Mouse (Mus musculus) layer of hippocampus, postnatal 14 days (tissue): Measurements from ENCODE around the gene Vps29. TPM values are rescaled to one million over a fixed set of nuclear protein-coding genes. Genes with fewer than 3 reads are reported as not detected.
"Not testable (repeated sequence)": the region's sequence is repeated elsewhere in the genome, so short reads cannot be mapped to it uniquely, and the experiment has no call there.

Experiments used
- DNase-seq, 2 experiments: peaks; one replicate each; pipeline ENCODE4 v3.0.0; 2021 to 2022; ENCODE audit warnings: low spot score in 2 of 2, mixed read lengths in 1 of 2
- long read RNA-seq, 2 experiments: library from polyadenylated mRNA; stranded (forward); transcript quantifications; one replicate each; pipeline ENCODE4 v2.0.0; 2021
- total RNA-seq, 2 experiments: library from RNA; stranded (reverse); gene quantifications; 2 replicates each; pipeline ENCODE4 v1.2.3; 2021

The Vps29 gene
- 100 to 1,000 TPM; 219 to 224 TPM for total RNA-seq
- long read RNA-seq, experiment 1, transcript Vps29-208 (4 exons, 2,716 nt), result major isoform, 181 of 195 reads
- long read RNA-seq, experiment 1, partial matches to known transcripts, result 6 of 195 reads
- long read RNA-seq, experiment 1, other reads (novel, unspliced or antisense), result 4 of 195 reads
- long read RNA-seq, experiment 2, transcript Vps29-201 (4 exons, 874 nt), result minor isoform, 8 of 304 reads
- long read RNA-seq, experiment 2, transcript Vps29-208 (4 exons, 2,716 nt), result major isoform, 277 of 304 reads
- long read RNA-seq, experiment 2, partial matches to known transcripts, result 8 of 304 reads
- long read RNA-seq, experiment 2, other reads (novel, unspliced or antisense), result 10 of 304 reads

DNA sequence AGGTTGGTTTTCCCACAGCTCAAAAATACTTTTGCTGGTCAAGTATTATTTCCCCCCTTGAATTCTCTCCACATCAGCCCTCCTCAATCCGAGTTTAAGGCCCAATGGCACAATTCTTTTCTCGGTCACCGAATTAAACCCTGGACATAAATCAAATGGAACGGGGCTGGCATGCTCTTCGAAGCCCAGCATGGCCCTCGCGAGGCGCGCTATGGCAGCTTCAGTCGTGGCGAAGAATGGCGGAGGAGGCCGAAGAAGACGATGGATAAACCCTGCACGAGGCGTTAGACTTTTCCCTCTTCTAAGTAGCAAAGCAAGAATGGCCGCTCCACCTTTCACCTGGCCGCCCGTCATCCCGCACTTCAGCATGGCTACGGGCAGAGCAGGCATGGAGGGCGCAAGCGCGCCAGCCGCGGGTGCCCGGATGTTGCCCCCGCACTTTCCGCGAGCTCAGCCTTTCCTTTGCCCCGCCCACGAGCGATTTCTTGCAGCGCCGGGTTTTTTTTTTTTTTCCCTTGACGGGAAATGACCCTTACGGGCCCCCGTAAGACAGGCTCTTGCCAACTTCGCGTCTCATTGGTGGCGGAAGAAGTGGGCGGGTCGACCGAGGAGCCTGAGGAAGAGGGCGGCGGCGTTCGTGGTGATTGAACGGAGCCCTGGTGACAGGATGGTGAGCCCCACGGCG, at the start of gene Vps29, which contains the start of gene Rad9b:
Gene Vps29, plus strand, starts transcription at position 563 of the 685 bp plus-strand sequence.
Gene Rad9b, minus strand, starts transcription at position 427 of the 685 bp plus-strand sequence.
- DNase-seq, result peak; percentile 98 to 99

DNA sequence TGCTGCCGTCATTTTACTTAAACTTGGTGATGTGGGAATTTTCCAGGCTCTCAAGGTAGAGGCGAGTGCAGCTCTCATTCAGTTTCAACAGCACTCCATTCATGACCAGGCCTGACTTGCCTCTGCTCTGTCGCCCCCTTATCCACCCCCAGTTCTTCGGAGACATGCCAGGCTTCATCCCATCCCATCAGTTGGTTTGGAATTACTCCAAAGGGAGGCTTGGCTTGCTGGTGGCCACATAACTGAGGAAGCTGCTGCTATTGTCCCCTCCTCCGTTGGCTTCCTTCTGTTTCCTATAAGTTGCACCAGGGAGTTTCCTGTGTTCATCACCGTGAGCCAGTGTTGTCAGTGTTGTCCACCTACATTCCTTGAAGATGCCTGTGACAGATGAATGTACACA, 49.6 kb upstream of the Vps29 start:
- DNase-seq, result no peak

DNA sequence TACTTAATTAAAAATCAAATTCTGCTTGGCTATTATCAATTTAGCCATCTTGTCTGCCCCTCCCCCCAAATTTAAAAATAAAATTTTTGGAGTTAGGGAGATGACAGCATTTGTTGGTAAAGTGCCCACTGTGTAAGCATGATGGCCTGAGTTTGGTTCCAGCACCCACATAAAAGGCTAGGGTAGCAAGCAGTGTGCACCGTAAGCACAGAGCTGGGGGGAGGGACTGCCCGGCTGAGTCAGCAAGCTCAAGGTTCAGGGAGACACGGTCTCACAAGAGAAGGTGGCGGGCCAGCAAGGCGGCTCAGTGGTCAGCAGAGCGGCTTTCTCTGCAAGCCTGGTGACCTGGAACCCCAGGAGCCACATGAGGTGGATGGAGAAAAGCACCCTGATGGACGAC, 48.7 kb upstream of the Vps29 start:
- DNase-seq, result no peak

DNA sequence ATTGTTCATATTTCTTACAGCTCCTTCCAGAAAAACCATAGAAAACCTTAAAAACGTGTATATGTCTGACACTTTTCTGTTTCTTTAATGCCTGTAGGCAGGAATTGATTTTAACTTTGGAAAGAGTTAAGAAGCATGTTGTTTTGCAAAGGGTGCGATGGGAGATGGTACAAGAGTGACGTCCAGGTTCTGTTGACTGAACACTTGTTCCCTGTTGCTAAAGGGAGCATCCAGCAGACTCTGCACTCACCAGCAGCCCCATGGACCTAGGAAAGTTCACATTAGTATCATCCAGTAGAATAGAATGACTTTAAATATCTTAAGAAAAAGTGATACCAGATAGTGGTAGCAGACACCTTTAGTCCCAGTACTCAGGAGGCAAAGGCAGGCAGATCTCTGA, 47.6 kb upstream of the Vps29 start:
- DNase-seq, result no peak

DNA sequence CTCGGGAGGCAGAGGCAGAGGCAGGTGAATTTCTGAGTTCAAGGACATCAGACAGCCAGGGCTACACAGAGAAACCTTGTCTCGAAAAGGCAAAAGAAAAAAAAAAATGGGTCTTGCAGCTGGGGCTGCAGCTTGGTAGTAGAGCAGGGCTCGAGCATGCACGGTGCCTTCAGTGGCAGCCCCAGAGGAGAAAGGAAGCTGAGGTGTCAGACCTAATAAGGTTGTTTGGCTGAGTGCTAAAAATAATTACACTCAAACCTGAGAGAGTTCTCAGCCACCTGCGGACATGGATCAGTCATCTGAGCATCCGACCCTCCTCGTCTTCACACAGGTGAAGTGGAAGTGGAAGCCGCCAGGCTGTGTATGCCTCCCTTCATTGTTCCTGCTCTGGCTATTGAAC, 43.5 kb upstream of the Vps29 start:
- no peak for DNase-seq

DNA sequence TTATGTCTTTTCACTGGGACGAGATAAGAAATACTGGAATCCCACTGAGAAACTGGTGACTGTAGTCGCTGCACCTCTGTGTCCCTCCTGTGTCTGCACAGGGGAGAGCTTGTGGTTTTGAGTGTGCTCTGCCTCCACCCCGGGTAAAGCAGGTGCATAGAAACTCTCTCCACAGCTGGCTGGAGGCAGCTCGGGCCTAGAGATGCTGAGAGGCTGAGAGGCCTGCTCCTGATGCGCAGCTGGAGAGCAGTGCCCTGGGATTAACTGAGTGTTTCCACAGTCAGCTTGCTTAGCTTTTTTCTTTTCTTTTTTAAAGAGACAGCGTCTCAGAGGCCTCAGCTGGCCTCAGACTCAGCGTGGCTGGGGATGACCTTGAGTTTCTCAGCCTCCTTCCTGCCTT, 42.5 kb upstream of the Vps29 start:
- no peak for DNase-seq

DNA sequence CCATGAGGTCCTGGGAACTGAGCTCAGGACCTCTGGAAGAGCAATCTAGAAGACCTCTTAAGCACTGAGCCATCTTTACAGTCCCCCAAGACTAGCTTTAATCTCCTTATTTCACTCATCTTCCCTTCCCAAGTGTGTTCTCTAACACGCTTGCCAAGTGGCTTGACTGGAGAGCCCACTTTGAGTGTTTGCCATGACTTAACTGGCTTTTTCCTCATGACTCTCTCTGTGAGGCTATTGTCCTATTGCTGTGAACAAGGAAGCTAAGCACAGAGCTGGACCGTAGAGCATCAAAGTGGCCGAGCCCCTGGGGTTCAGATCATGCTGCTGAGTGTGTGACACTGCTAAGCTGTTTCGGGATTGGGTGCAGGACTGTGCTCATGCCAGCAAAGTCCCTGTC, 41.8 kb upstream of the Vps29 start:
- no peak for DNase-seq

DNA sequence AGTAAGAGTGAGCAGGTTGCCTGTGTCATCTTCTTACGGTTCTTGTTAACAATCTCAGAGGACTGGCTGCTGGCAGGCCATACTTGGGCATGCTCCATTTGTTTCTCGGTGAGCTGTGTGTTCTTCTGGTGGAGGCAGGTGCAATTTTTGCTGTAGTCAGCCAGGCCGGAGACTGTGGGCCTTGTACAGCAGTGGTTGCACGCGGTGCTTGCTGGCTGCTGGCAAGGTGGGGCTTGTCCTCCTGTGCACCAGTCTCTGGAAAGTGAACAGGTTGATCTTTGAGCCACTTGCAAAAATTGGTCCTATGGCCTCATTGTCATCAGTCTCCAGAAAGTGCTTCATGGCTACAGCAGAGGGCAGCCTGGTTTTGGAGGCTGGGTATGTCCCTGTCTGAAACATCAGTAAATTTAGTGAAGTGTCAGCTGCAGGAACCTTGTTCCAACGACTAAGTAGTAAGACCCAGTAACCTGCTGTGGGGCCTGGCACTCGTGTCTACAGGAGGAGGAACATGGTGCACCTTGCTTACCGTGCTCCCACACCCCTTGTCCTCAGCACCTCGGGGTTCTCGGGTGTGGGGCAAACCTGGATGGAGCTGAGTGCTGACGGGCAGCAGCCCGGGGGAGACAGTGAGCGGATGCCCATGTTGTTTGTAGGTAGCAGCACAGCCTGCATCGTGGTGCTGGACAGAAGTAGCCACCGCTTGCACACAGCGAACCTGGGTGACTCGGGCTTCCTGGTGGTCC, 41.1 kb upstream of the Vps29 start:
- no peak for DNase-seq

DNA sequence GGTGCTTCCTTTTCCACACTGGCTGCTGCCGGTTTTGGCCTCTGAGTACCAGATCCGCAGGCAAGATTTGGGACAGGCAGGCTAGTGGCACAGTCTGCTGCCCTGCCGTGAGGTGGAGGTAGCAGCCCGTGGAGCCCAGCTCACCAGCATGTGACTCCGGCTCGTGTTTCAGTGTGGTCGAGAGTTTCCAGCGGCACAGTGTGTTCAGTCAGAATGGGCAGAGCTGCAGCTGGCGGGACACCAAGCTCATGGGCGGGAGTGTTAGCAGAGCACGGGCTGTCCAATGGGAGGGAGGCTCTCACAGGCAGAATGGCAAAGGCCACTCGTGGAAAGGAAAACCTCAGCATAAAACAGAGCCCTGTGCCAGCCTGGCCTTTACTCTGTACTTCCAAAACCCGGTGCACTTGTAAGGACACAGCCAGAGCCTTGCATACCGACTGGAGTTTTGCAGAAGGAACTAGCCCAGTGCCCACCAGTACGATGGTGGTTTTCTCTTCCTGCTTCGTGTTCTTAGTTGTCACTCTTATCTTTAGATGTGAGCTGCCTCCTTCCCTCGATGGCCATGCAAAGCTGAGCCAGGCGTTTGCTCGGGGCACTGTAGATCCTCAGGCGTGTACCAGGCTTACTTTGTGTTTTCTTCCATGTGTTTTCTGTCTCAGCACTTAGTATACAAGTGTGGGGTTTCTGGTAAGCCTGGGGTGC, 39.1 kb upstream of the Vps29 start:
- DNase-seq, result peak; percentile 80 to 94

DNA sequence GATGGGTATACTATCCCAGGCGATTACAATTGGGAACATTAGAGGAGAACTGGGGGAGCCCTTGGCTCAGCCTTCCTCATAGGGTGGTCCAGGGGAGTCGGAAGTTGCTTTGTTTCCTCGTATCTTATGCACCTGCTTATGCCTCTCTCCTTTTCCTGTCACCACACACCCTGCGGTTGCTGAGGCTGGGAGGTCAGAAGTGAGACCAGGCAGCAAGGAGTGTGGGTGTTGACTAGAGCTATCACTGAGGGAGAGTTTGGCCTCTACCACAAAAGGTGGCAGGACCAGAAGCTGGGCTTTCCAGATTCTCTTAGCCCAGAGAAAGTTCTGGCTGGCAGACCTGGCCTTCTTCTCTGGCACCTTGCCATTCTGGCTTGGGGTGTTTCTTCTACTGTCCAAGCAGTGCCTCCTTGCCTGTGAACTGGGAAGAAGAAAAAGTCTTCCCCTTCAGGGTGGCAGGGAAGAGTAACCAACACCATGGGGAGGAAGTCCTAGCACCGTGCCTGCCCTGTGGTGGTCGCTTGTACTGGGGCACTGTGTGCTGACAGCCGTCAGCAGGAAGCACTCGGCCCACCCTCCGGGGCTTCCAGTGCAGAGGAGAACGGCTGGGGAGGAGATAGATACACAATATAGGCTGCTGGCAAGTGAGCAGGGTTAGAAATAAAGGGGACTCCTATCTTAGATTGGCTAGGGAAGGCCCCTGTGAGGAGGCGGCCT, 36.7 kb upstream of the Vps29 start:
- DNase-seq, result peak in 1 of 2 experiments; percentile 63

DNA sequence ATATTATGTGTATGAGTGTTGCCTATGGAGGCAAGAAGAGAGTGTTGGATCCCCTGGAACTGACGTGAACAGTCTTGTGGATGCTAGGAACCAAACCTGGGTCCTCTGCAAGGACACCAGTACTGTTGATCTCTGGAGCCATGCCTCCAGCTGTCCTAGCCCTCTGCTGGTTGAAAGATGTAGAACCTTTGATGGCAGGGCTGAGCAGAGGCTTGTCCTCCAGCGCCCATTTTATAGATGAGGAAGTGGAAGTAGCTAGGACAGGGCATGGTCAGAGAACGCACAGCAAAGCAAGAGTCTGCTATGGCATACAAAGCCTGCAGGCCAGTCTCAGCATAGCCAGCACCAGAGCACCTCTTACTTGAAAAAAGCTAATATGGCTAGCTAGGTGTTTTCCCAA, 36.1 kb upstream of the Vps29 start:
- DNase-seq, result no peak

DNA sequence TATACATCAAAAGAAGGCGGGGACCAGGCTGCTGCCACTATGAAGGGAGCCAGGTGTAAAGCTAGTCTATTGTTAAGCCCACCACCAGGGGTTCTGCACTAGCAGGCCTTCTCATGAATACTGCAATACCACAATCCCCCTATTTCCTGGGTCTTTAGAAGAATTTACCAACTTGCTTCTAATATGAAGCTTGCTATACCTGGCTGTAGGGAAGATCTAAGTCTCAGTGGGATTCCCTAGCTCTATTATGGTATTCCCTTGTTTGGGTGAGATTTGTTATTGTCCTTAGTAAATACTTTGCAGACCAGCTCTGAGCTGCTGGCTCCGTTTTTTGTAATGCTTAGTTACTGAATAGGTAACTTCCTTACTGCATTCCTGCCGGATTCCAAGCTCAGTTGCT, 35.2 kb upstream of the Vps29 start:
- not testable (repeated sequence) for DNase-seq

DNA sequence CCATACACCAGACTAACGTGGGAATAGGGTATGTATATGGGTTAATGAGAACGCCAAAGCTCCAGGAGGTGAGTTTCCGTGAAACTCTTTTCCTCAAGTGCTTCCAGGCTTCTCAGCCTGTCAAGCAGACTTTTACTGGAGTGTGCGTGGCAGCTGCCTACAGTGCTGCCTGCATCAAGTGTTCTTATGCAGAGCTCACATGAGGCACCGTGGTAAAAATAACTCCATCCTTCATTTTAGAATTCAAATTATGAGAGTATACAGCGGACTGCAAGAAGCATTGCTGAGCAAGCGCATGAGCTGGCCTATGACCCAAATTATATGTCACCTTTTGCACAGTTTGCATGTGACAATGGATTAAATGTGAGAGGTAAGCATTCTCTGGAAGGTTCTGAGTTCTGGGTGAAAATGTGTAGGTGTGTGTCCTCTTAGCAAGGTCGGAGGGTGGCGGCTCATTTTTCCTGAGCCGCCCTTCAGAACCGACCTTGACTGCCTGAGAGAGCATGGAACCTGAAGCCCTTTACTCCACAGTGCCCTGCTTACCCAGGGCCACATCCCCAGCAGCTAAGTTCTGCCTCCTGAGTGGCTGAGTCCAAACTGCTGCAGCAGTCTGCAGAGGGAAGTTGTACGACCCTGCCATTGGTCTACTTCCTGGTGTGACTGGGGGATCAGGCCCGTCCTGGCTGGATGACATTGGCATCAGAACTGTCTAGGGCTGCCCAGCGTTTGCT, 34.5 kb upstream of the Vps29 start:
- DNase-seq, result no peak

DNA sequence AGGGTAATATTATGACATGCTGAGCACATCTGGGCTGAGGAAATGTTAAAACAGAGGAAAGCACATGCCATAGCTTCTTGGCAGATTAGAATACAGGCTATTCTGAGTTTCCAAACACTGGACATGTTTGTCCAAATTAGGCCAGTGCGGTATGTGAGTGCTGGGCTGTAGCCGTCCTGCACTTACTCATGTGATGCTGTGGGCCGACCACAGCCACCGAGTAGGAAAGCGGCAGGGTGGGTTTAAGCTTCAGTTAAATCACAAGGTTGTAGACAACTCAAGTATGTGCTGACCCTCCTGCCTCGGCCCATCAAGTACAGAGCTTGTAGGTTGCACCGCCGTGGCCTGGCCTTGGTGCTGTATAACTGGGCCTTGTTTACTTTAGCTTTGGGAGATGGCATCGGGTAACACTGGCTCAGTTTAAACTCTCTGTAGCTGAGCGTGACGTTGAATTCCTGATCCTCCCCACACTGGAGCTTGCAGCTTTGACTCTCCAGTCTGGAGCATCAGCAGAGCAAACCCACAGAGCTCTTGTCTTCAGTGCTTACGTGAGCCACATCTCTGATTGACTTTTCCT, 33.9 kb upstream of the Vps29 start:
- no peak for DNase-seq

DNA sequence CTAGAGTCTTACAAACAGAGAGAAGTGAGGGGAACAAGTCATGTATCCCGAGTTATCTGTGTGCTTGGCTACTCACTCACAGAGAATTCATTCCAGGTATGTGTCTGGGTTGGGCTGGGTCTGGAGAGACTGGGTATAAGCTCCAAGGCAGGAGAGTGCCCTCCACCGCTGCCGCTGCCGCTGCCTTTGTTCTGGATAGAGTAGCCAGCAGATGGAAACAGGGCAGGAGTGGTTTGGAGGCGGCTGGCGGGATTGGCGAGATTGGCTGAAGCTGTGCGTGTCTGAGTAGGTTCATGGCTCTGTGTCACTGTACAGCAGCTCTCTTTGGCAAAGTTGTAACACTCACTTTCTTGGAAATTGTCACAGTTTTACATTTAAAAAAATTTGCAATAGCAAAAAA, 30.6 kb upstream of the Vps29 start:
- no peak for DNase-seq

DNA sequence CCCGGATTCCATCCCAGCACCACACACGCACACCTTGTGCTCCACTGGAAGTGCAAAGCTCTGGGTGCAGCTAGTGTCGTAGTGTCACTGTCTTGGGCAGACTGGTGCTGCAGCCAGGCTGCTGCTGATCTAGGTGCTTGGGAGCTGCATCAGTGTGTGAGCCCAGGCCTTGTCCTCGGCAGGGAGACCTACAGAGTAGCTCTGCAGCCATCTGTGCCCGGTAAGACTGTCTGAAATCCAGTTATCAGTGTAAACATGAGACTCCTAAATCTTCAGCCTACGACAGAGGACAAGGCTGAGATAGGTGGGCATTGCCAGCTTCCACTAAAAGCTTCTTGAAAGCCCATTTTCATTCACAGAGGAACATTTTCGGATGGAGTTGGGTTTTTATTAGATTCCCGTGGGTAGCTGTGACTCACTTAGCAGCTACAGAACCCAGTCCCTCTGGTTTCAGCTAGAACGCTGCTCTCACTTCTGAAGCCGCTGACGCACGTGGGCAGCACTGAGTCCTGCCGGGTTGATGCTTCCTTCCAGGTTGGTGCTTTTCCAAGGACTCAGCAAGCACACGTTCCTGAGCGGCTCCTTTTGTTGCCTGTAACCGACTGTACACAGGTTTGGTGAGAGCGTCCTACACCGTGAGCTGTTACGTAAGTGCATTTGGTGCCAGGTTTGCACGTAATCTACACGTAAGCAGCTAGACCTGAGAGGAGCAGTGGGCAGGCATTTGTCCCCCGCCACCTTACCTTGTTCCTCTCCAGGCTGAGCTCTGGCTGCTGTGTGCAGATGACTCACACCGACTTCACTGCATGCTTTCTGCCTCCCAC, 29.3 kb upstream of the Vps29 start:
- peak; percentile 51 to 69 for DNase-seq

DNA sequence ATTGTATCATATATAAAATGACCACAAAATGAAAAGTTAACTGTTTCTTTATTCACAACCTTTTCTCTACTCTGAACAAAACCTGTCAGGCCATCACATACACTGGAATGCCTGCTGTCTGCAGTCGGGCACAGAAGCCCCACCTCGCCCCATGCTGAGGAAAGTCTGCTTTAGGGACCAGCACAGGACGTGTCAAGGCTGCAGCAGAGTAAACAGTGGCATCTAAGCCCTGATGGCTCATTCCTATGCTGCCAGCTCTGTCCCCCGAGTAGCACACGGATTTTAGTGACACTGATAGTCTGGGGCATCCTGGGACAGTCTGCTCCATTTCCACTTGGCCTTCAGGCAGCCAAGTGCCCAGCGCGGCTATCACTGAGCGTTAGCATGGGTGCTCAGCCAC, 28.7 kb upstream of the Vps29 start:
- no peak for DNase-seq

DNA sequence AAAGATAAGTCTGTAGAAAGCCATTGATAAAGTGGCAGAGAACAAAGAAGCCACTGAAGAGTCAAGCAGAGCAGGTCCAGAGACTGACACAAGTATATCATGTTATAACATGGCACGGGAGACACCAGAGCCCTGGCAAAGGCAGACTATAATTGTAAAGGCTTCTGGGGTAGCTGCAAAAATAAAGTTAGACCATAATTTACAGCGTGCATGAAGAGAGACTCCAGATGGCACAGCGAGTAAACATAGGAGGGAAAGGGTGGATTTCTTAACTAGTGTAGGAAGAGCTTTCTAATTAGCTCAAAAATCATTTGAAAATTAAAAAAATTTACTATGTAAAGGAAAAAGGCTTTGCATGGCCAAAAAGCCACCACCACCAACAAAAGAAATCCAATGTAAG, 26.9 kb upstream of the Vps29 start:
- DNase-seq, result no peak

DNA sequence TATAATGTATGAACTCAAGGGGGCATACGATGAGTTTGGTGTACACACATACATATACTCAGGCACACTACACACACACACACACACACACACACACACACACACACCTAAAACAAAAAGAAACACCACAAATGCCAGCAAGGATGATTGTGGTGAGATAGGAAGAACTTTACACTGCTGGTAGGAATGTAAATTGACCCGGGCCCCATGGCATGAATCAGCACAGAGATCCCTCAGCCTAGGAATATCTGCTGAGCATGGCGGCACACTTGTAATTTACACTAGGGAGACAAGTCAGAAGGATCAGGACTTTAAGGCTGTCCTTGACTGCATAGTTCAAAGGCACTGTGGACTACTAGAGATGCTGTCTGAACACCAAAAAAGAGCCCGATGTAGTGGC, 23.9 kb upstream of the Vps29 start:
- DNase-seq, result no peak
